Mouse (Mus musculus): ENCODE measurements around the gene Fth1. TPM values are rescaled to one million over a fixed set of nuclear protein-coding genes. Genes with fewer than 3 reads are reported as not detected.
A peak's percentile ranks its signal among the peaks of the same experiment; 100 is the strongest.
"Not testable (repeated sequence)": the region's sequence is repeated elsewhere in the genome, so short reads cannot be mapped to it uniquely, and the experiment has no call there.

Fth1 gene
- total RNA-seq, 2 experiments from 2014 or later, result 2,034 to 2,074 TPM

- DNase-seq, result no peak
- intact Hi-C loops (cut with DNase I), result no loop called here
Observed at GRCm38 (mm10) chr19:9956624-9957388, 23.6 kb upstream of the Fth1 start.

- intact Hi-C loops (cut with DNase I), result no loop called here
- no peak for DNase-seq
Observed at GRCm38 (mm10) chr19:9957965-9958364, 22.4 kb upstream of the Fth1 start.

- no peak for DNase-seq
- intact Hi-C loops (cut with DNase I), result no loop called here
Observed at GRCm38 (mm10) chr19:9960769-9961168, 19.6 kb upstream of the Fth1 start.

GRCm38 (mm10) chr19:9964205-9964916, 16.0 kb upstream of the Fth1 start:
- no peak for DNase-seq
- intact Hi-C loops (cut with DNase I), result no loop called here

- DNase-seq, result no peak
- intact Hi-C loops (cut with DNase I), result no loop called here
Observed at GRCm38 (mm10) chr19:9966096-9966867, 14.1 kb upstream of the Fth1 start.

GRCm38 (mm10) chr19:9968081-9968787, 12.2 kb upstream of the Fth1 start:
- intact Hi-C loops (cut with DNase I), result no loop called here
- DNase-seq, result no peak

- intact Hi-C loops (cut with DNase I); DNase-seq: not testable (repeated sequence)
Observed at GRCm38 (mm10) chr19:9974853-9975252, 5.5 kb upstream of the Fth1 start.

- intact Hi-C loops (cut with DNase I), result no loop called here
- DNase-seq, result no peak
Observed at GRCm38 (mm10) chr19:9977085-9977484, 3.3 kb upstream of the Fth1 start.

GRCm38 (mm10) chr19:9978431-9978951, 1.9 kb upstream of the Fth1 start:
- DNase-seq, result peak; percentile 87 to 88
- intact Hi-C loops (cut with DNase I), result no loop called here

GRCm38 (mm10) chr19:9979156-9979555, 1.2 kb upstream of the Fth1 start:
- intact Hi-C loops (cut with DNase I), result no loop called here
- no peak for DNase-seq

- intact Hi-C loops (cut with DNase I), result no loop called here
- DNase-seq, result no peak
Observed at GRCm38 (mm10) chr19:9981621-9982020, 1.2 kb downstream of the Fth1 start.

- intact Hi-C loops (cut with DNase I), result no loop called here
Observed at GRCm38 (mm10) chr19:9982151-9982851, 1.9 kb downstream of the Fth1 start.

GRCm38 (mm10) chr19:9982852-9983542, 2.6 kb downstream of the Fth1 start:
- intact Hi-C loops (cut with DNase I), result loop anchor here (1.0 kb wide), 1 partner anchor 62 kb away; no protein-coding TSS in a partner anchor
- DNase-seq, result peak; percentile 69 to 82

More at GRCm38 (mm10) chr19:9982151-9982851, 1.9 kb downstream of the Fth1 start:
- DNase-seq, result peak; percentile 97

GRCm38 (mm10) chr19:9984111-9985055, 4.0 kb downstream of the Fth1 start:
- no peak for DNase-seq
- intact Hi-C loops (cut with DNase I), result loop anchor here (2.0 kb wide), 1 partner anchor 30 kb away; no protein-coding TSS in a partner anchor

GRCm38 (mm10) chr19:9985190-9985899, 4.9 kb downstream of the Fth1 start:
- no peak for DNase-seq
- intact Hi-C loops (cut with DNase I), result loop anchor here (2.0 kb wide), 1 partner anchor 31 kb away; no protein-coding TSS in a partner anchor

GRCm38 (mm10) chr19:9985900-9986421, 5.6 kb downstream of the Fth1 start:
- intact Hi-C loops (cut with DNase I), result loop anchor here (2.0 kb wide), 1 partner anchor 31 kb away; no protein-coding TSS in a partner anchor
- no peak for DNase-seq

- DNase-seq, result no peak
- intact Hi-C loops (cut with DNase I), result no loop called here
Observed at GRCm38 (mm10) chr19:9987192-9987591, 6.8 kb downstream of the Fth1 start.
